Mouse (Mus musculus): Measurements from ENCODE around the gene Tcf7l1. TPM values are rescaled to one million over a fixed set of nuclear protein-coding genes. Genes with fewer than 3 reads are reported as not detected.
A peak's percentile ranks its signal among the peaks of the same experiment; 100 is the strongest.

Tcf7l1 gene
- polyA plus RNA-seq, 1 experiment = 5.5 TPM

DNA sequence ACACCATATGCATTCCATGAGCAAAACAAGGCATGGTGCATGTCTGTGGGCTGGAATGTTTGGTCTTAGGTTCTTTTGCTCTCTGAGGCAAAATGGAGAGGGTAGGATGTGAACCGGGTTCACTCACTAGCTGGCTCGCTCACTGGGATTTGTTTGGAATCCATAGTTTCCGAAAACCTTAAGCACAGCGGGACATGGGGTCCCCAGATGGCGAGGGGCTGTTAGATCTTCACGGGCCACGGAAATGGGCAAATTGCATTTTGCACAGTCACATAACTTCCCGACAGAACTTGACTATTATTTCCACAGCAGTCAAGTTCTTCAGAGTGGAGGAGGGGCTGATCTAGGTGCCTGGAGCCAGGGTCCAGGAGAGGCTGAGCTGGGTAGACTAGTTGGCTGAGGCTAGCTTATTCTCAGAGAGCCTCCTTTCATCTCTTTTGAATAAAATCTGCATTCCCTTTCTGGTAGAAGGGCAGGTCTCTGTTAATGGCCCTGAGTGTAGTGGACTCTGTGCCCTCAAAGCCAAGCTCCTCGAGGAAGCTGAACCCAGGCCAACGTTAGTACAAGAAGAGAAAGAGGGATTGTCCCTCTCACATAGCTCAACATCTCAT lies 78.1 kb downstream of the Tcf7l1 start:
- H3K27ac ChIP-seq (ENCODE audit: insufficient read depth, low read length) = no peak overlapping the region
- no peak overlapping the region for H3K4me3 ChIP-seq (replicated peaks; ENCODE audit: insufficient read depth, low read depth, low read length)
- no peaks in the 10 kb centered on the region for H3K4me1 ChIP-seq (ENCODE audit: control insufficient read depth, insufficient read depth, low read length)
- TF ChIP-seq CTCF (IDR thresholded peaks at IDR 0.05; ENCODE audit: borderline replicate concordance, insufficient read depth, low read depth, low read length) = no peak
- TF ChIP-seq POLR2A (IDR thresholded peaks at IDR 0.05; ENCODE audit: borderline replicate concordance, insufficient read depth, low read length) = no peak
- 10% methylated on average over 10 of the region's 10 CpGs for WGBS
- H3K27me3 ChIP-seq (ENCODE audit: control insufficient read depth, insufficient read depth, low read length) = no peaks in the 10 kb centered on the region
- peak in 1 of 2 experiments; percentile 16 for DNase-seq

DNA sequence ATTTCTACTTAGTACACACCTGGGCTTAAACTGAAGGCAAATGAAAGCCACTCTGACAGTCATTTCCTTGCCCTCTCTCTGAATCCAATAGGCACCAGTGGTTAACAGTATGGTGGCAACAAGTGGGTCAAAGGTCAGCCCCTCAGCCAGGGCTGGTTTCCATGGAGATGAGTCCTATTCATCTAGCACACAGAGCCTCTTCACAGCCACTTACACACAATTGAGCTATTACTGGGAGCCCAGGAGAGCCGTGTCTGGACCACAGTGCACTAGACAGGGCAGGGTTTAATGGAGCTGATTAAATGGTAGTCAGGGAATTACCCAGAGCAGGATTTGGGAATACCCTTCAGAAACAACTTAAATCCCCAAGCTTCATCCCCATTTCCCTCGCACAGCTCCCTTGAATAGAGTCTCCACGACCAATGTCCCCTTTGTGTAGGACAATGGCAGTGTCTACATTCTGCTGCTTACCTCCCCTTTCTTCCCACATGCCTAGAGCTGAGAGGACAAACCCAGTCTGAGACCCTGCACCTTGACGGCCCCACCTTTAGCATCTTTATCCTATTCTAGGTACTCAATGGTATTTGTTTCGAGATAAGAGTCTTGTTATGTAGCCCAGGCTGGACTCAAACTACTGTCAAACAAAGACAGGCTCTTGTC lies 89.5 kb downstream of the Tcf7l1 start:
- Histone ChIP-seq H3K4me1 (ENCODE audit: control insufficient read depth, insufficient read depth, low read length) (no peaks in the 10 kb centered on the region), H3K27me3 (ENCODE audit: control insufficient read depth, insufficient read depth, low read length) (no peaks in the 10 kb centered on the region), H3K27ac (ENCODE audit: insufficient read depth, low read length) (no peak overlapping the region), H3K4me3 (replicated peaks; ENCODE audit: insufficient read depth, low read depth, low read length) (no peak overlapping the region)
- no peak for TF ChIP-seq CTCF (IDR thresholded peaks at IDR 0.05; ENCODE audit: borderline replicate concordance, insufficient read depth, low read depth, low read length)
- no peak for TF ChIP-seq POLR2A (IDR thresholded peaks at IDR 0.05; ENCODE audit: borderline replicate concordance, insufficient read depth, low read length)
- 42% methylated on average over 5 of the region's 5 CpGs for WGBS
- no peak for DNase-seq

DNA sequence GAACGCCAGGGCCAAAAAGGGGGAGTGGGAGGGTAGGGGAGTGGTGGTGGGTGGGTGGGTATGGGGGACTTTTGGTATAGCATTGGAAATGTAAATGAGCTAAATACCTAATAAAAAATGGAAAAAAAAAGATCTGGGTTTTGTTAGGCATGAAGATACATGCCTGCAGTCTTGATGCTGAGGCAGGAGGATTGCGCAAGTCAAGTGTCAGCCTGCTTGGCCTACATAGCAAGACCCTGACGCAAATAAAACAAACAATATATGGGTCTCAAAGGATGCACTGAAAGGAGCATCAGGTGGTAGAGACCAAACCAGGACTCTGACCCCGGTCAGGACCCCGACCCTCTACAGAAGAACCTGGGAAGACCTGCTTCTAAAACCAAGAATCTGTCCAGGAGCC lies 90.5 kb downstream of the Tcf7l1 start:
- DNase-seq = no peak
- Histone ChIP-seq H3K27me3 (ENCODE audit: control insufficient read depth, insufficient read depth, low read length) (no peaks in the 10 kb centered on the region), H3K4me1 (ENCODE audit: control insufficient read depth, insufficient read depth, low read length) (no peaks in the 10 kb centered on the region), H3K27ac (ENCODE audit: insufficient read depth, low read length) (no peak overlapping the region), H3K4me3 (replicated peaks; ENCODE audit: insufficient read depth, low read depth, low read length) (no peak overlapping the region)
- 97% methylated on average over 5 of the region's 5 CpGs for WGBS
- no peak for TF ChIP-seq POLR2A (IDR thresholded peaks at IDR 0.05; ENCODE audit: borderline replicate concordance, insufficient read depth, low read length)
- TF ChIP-seq CTCF (IDR thresholded peaks at IDR 0.05; ENCODE audit: borderline replicate concordance, insufficient read depth, low read depth, low read length) = no peak

DNA sequence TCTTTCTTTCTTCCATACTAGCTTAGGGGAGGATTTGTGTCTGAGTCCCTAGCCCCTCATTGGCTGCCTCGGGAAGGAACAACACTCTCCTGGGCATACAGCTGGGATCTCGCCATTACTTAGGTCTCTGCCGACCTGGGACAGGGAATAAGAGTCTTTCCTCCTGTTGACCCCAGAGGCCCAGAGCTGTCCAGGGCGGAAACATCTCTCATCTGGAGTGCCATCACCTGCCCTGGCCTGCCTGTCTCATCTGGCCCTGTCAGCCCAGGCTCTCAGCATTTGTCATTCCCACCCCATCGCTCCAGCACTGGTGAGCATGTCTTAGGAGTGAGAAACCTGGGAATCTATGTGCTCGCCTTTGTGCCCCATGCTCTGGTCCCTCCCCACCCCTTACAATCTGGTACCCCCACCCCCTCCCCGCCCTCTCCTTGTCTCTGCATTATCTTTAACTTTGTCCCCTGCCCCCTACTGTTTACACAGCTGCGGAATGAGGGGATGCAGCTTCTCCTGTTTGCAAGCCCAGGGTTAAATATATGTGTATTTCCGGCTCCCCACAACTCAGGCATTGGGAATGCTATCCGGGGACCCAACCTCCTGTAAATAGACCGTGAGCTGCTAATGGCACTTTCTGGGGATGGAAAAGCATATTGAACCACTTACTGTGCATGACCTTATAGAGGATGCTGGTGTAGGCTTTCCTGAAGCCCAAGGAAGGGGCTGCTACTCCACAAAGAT lies 92.3 kb downstream of the Tcf7l1 start:
- H3K4me1 ChIP-seq (ENCODE audit: control insufficient read depth, insufficient read depth, low read length) = no peaks in the 10 kb centered on the region
- no peak for DNase-seq
- no peak overlapping the region for H3K4me3 ChIP-seq (replicated peaks; ENCODE audit: insufficient read depth, low read depth, low read length)
- WGBS = 56% methylated on average over 11 of the region's 11 CpGs
- no peak overlapping the region for H3K27ac ChIP-seq (ENCODE audit: insufficient read depth, low read length)
- no peak for TF ChIP-seq CTCF (IDR thresholded peaks at IDR 0.05; ENCODE audit: borderline replicate concordance, insufficient read depth, low read depth, low read length)
- TF ChIP-seq POLR2A (IDR thresholded peaks at IDR 0.05; ENCODE audit: borderline replicate concordance, insufficient read depth, low read length) = no peak
- H3K27me3 ChIP-seq (ENCODE audit: control insufficient read depth, insufficient read depth, low read length) = no peaks in the 10 kb centered on the region

DNA sequence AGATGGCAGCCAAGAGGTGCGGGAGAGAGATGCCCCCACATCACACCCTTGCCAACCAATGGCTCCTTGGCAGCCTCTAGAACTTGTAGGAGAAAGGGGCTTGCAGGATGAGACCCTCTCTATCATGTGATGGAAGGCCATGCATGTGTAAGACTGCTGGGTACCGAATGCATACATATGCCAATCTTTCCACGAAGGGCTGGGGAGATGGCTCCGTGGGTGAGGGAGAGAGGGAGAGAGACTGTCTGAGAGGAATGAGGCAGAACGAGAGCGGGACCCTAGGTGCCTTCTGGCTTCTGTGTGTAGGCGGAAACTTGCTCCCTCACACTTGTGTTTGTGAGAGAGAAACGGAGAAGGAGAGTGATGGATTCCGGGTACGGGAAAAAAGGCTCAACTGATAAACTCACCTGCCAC lies 94.3 kb downstream of the Tcf7l1 start:
- no peaks in the 10 kb centered on the region for H3K27me3 ChIP-seq (ENCODE audit: control insufficient read depth, insufficient read depth, low read length)
- 45% methylated on average over 10 of the region's 10 CpGs for WGBS
- H3K4me1 ChIP-seq (ENCODE audit: control insufficient read depth, insufficient read depth, low read length) = no peaks in the 10 kb centered on the region

DNA sequence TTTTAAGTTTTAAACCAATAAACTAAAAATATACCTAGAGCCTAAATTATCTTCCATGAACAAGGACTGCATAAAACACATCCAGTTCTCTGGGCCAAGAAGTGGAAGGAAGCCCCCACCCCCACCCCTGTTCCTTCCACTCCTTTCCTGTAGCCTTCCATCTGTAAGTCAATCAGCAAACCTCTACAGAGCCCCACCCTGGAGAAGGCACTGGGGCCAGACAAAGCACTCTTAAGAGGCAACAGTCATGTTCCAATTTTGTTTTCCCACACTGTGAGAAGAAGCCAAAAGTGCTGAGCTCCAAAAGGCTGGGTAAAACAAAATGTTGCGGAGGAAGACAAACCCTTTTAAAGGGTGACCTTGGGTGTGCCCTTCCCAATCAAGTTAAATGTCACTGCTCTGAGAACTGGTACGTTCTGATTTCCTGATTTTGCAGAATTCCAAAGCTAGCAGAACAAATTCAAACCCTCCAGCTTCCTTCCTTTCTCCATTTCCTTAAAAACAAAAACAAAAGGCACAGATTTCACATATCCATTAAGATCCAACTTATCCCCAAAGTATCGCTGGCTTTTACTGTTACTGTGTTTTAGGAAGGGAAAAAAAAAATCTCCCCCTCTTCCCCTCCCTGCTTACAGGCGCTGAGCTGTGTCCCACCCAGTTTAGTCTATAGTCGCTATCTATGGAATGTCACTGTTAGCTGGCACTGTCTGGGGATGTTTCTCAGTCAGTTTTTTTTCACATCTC lies 94.8 kb downstream of the Tcf7l1 start:
- Histone ChIP-seq H3K4me1 (ENCODE audit: control insufficient read depth, insufficient read depth, low read length) (no peaks in the 10 kb centered on the region), H3K27ac (ENCODE audit: insufficient read depth, low read length) (no peak overlapping the region), H3K4me3 (replicated peaks; ENCODE audit: insufficient read depth, low read depth, low read length) (no peak overlapping the region), H3K27me3 (ENCODE audit: control insufficient read depth, insufficient read depth, low read length) (no peaks in the 10 kb centered on the region)
- no peak for TF ChIP-seq POLR2A (IDR thresholded peaks at IDR 0.05; ENCODE audit: borderline replicate concordance, insufficient read depth, low read length)
- TF ChIP-seq CTCF (IDR thresholded peaks at IDR 0.05; ENCODE audit: borderline replicate concordance, insufficient read depth, low read depth, low read length) = no peak
- no peak for DNase-seq
- 47% methylated on average over 5 of the region's 5 CpGs for WGBS

More for the DNA sequence above, 94.3 kb downstream of the Tcf7l1 start:
- H3K4me3 ChIP-seq (replicated peaks; ENCODE audit: insufficient read depth, low read depth, low read length) = no peak overlapping the region
- no peak for DNase-seq
- TF ChIP-seq CTCF (IDR thresholded peaks at IDR 0.05; ENCODE audit: borderline replicate concordance, insufficient read depth, low read depth, low read length) (no peak), POLR2A (IDR thresholded peaks at IDR 0.05; ENCODE audit: borderline replicate concordance, insufficient read depth, low read length) (no peak)
- H3K27ac ChIP-seq (ENCODE audit: insufficient read depth, low read length) = no peak overlapping the region

DNA sequence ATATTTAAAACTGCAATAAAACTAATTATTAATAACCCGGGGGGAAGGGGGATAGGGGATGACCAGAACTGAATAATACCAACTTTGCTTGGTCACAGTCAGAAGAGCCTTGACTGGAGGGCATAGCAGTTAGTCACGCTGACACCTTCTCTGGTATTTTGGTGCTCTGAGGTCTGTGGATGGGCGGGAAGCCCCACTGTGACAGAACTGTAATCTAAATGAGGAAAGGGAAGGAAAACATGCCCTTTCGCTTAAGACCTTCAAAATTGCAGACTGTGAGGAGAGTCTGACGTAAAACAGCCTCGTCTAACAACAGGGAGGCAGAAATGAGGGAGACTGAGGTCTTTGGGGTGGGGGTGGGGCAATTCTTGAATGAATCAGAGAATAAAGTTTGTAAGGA lies 96.6 kb downstream of the Tcf7l1 start:
- TF ChIP-seq CTCF (IDR thresholded peaks at IDR 0.05; ENCODE audit: borderline replicate concordance, insufficient read depth, low read depth, low read length) = no peak
- H3K27me3 ChIP-seq (ENCODE audit: control insufficient read depth, insufficient read depth, low read length) = no peaks in the 10 kb centered on the region

More for the DNA sequence above, 96.6 kb downstream of the Tcf7l1 start:
- no peaks in the 10 kb centered on the region for H3K4me1 ChIP-seq (ENCODE audit: control insufficient read depth, insufficient read depth, low read length)
- no peak overlapping the region for H3K4me3 ChIP-seq (replicated peaks; ENCODE audit: insufficient read depth, low read depth, low read length)
- WGBS = 89% methylated on average over 6 of the region's 6 CpGs
- no peak for DNase-seq
- H3K27ac ChIP-seq (ENCODE audit: insufficient read depth, low read length) = no peak overlapping the region

All from cerebellum, adult 2 months (tissue).